Mouse (Mus musculus) cerebellum, adult 11-12 months (tissue): ENCODE measurements around the gene Rap1gap2.
A peak's percentile ranks its signal among the peaks of the same experiment; 100 is the strongest.

Source experiments
- DNase-seq: peaks from one replicate; pipeline ENCODE4 v3.0.0; 2022

Rap1gap2 gene

DNA sequence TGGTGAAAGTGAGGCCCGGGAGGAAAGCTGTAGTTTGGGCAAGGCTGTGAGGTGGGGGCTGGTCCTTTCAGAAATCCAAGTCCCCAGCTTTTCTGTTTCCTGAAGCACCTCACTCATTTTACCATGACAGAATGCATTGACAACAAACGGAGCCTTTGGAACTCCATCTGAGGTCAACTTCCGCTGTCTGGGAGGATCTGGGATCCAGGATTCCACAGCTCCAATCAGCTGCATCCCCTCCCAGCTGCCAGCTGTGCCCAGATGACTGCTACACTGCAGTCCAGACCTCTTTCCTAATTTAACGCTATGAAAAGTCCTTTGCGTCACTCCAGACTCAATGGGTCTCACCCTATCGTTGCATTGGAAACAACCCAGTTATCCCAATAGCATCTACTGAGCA lies 41.0 kb downstream of the Rap1gap2 start:
- no peak for DNase-seq

DNA sequence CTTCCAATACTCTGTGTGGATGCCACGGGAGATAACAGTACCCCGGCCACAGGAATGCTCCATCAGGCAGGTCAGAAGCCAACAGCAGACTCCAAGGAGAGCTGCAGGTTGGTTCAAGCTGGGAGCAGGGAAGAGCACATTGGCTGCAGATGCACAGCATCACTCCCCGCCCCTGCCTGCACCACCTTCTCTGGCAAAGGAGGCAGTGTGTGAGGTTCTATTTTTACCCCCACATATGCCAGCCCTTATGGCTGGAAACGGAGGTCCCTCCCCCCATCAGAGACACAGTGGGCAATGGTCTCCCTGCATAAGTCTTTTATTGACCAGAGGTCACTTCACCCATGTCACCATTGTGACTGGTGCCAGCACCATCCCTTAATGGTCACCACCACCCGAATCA lies 42.3 kb downstream of the Rap1gap2 start:
- peak; percentile 79 for DNase-seq

DNA sequence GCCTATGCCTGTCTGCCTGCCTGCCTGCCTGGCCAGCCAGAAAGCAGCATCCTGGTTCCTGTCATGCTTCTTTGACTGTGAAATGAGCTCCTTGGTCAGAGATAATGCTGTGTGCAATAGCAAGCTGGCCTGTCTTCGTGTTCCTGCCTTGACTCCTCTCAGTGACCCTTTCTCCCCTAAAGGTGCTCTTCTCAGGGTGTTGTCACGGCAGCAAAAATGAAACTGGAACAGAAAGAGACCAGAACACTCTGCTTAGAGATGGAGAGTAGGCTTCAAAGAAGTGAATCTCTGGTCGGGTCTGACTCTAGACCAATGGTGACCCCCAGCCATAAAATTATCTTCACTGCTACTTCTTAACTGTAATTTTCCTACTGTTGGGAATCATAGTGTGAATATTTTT lies 42.7 kb downstream of the Rap1gap2 start:
- no peak for DNase-seq

DNA sequence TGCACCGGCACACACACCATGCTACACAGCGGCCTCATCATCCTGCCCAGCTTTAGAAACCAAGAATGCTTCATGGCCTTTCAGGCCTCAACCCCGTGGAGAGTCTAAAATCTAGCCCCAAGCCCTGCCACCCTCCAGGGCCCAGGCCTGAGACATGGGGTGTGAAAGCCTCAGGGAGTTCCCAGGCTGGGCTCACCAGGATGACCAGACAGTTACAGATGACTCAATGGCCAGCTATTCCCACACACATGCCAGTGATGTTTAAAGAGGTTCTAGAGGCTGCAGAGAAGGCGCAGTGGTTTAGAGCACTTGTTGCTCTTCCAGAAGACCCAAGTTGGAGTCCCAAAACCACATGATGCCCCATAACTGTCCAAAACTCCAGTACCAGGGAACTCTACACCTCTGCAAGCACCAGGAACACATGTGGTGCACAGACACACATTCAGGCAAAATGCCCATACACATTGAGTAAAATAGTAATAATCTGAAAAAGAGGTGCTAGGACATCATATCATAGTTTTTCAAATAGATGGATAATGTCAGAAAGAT lies 44.3 kb downstream of the Rap1gap2 start:
- DNase-seq = no peak

DNA sequence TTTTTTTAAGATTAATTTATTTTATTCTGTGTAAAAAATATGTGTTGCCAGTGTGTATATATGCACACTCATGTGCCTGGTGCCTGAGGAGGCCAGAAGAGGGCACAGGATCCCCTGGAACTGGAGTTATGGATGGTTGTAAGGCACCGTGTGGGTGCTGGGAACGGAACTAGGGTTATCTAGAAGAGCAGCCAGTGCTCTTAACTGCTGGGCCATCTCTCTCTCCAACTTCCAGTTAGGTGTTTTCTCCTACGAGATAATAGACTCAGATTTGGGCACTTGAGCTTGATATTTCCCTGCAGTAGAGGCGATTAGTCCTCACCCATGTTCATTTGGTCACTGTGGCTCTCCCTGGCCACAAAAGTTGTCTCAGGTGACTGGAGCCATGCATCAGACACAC lies 49.3 kb downstream of the Rap1gap2 start:
- no peak for DNase-seq

DNA sequence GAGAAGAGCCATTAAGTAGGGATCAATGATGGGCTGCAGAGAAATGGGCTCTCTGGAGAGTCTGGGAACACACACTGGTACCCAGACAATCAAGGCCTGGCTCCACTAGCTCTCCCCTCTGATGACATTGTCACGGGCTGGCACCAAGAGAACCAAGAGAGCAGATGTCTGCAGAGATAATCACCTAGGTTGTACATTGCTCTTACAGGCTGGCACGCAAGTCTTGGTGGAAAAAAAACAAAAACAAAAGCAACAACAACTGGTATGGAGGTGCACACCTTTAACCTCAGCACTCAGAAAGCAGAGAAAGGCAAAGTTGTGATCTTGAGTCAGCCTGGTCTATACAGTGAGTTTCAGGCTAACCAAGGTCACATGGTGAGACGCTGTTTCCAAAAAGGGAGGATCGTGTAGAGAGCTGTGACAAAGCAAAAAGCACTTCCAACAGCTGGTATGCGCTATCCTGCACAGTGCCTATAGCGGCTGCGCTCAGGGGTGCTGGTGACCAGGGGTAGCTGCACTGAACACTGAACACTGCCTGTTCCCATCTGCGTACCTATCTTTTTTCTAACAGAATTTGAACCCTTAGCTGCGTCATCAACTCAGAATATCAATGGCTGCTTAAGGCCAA lies 50.0 kb downstream of the Rap1gap2 start:
- DNase-seq = no peak

DNA sequence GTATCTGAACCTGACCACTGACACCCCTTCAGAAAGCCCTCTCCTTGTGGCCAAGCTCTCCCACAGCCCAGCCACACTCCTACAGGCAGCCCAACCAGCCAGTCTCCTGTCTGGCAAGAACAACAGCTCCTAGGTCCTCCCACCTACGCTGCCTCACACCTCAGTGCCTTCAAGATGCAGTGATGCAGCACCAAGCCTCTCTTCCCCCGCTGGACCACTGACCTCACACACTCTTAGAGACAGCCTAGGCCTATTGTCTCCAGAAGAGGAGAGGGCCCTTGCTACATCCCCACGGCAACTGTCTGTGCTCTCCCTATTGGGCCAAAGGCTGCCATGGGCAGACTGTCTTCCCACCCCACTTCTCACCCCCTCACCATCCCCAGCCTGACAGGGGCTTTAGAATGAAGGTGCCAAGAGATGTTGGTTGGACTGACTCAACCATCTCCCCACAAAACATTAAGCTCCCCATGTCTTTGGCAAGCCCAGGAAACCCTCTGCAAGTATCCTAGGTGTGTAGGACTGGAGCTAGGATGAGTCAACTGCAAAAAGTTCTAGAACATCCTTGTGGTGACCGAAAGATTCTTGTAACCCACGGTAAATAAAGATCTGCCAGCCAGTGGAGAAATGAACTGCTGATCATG lies 50.8 kb downstream of the Rap1gap2 start:
- no peak for DNase-seq

DNA sequence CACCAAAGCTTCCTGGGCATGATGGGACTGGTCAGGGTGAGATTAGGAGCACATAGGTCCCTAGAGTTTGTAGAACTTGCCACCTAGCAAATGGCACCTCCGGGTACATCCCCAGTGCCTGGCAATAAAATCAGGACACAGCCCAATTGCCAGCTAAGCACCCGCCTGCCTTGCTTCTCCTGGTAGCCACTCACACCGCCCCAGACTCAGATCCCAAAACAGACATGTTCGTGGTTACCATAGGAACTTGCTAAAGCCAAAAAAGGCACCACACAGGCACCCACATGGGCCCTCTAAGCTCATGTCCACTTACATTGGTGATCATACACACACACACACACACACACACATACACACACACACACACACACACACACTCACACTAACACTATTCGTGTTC lies 51.8 kb downstream of the Rap1gap2 start:
- no peak for DNase-seq

DNA sequence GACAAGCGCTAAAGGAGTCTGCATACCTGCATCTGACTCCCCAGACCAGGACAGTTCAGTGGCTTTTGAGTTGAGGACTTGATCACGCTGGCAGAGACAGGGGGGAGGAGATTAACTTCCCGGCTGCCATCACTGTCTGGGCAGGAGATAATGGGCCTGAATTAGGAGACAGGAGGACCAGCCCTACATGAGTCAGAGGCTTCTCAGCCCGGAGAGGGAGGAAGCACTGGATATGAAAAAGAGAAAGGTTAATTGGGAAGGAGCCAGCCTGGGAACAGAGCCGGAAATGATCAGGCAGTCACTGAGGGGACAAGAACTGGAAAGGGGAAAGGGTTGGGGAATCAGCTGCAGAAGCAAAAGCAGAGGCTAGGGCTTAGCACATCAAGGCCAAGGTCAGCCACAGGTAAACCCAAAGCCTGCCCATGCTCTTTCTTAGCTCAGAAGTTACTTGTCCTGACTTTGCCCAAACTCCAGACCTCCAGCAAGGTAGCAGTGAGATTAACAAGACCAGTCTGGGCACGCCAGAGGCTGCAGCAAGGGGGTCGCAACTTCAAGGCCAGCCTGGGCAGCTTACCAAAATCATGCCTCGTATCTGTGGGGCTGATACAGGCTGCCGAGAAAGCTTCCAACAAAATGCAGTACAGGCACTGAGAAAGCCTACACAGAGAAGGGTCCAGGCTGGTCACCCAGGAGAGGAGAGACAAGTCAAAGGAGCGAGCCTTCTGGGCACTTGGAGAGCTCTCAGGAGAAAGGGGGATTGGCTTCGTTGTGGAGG lies 53.1 kb downstream of the Rap1gap2 start:
- DNase-seq = no peak

DNA sequence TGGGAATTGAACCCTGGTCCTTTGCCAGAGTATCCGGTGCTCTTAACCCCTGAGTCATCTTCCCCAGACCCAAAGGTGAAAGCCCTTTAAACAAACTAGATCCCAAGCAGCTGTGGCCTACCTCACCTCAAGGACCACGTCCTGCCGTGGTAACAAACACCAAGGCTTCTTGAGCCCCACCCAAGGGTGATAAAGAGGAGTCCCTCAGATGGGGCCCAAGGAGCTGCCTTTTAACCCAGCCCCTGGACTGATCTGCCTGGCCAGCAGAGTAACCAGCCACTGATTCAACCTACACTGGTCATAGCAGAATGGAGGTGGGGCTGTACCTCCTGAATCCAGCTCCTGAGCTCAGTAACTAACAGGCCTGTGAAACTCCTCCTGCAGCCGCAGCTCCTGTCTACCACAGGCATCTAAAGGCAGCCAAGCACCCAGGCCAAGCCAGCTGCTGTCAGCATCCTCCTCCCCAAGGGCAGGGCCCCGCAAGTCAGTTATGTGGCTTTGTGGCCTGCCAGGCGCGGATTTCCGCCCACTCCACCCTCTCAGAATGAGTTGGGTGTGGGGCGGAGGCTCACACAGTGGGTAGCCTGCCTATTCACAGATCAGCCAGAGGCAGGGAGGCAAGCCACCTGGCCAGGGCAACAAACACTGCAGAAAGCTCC lies 54.9 kb downstream of the Rap1gap2 start:
- DNase-seq = no peak

DNA sequence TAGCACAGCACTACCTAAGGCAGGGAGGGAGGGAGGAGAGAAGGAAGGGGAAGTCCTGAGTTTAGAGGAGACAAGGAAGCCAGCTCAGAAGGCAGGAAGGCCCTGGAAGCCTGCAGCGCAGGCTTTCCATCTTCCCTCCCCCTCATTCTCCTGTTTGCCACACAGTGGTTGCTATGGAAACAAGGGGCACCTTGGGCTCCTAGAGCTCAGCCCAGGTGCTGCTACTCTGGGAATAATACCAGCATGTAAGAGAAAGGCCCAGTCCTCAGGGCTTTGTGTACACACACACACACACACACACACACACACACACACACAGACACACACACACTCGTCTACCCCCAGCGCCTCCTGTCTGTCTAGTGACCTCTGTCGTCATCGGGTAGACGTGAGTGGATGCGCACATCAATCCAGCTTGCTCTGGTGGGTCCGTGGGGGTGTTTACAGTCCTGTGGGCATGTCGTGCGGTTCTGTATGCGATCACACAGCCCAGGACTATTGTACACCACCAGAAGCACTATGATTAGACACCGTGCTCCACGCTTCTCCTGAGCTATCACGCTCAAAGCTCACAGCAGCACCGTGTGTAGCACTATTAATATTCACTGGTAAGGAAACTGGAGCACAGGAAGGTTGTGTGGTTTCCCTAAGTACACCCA lies 55.9 kb downstream of the Rap1gap2 start:
- no peak for DNase-seq

DNA sequence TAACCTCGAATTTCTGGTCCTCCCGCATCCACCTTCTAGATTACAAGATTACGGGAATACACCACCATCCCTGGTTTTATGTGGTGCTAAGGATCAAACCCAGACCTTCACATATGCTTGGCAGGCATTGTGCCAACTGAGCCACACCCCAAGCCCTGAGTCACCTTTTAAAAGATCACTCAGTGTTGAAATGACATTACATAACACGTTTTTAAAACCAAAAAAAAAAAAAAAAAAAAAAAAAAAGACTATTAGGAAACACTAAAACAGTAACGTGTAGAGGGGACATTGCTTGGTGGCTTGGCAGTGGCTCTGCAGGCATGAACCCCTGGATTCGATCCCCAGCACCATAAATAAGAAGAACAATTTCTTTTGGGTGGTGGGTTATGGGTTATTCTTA lies 59.1 kb downstream of the Rap1gap2 start:
- DNase-seq = no peak

DNA sequence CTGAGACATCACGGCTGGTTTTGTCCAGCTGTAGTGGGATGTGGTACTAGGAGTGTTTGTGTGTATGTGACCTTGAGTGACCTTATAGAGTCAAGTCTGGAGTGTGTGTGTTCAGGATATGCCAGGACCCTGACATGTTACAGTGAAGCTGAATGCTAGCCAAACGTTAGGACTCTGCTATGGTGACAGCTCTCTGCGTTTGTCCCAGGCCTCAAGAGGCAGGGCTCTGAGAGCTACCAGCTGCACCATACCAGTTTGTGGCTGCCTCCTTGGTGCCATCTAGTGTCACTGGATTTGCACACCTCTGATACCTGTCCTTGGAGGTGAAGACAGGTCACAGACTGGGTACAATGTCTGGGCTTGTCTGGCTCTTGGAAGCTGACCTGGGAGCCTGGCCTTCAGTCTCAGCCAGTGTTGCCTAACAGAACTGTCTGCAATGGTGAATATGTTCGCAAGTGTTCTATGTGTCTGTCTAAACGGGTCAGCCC lies 60.1 kb downstream of the Rap1gap2 start:
- DNase-seq = no peak

DNA sequence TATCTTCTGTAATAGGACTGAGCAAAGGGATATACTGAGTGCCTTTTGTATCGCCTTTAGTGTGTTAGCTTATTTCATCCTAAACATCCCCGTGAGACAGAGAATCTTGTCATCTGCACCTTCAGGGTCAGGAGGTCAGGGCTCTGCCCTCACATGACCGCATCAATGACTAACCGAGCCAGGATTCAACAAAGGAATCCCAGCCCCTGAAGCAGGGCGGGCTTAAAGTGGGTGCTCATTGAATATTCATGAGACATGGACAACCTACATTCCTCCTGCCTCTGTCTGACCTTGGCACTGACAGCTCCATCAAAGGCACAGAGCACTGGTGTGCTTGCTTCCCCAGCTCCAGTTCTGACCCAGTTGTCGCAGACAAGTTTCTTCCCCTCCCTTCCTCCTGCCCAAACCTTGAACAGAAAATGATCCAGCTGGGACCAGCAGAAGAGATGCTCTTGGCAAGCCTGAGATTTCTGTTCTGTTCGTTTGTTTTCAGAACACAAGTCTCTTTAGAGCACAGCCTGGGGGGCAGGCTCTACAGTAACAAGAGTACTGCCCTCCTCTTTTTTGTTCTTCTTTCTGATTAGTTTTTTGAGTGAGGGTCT lies 61.8 kb downstream of the Rap1gap2 start:
- DNase-seq = no peak

DNA sequence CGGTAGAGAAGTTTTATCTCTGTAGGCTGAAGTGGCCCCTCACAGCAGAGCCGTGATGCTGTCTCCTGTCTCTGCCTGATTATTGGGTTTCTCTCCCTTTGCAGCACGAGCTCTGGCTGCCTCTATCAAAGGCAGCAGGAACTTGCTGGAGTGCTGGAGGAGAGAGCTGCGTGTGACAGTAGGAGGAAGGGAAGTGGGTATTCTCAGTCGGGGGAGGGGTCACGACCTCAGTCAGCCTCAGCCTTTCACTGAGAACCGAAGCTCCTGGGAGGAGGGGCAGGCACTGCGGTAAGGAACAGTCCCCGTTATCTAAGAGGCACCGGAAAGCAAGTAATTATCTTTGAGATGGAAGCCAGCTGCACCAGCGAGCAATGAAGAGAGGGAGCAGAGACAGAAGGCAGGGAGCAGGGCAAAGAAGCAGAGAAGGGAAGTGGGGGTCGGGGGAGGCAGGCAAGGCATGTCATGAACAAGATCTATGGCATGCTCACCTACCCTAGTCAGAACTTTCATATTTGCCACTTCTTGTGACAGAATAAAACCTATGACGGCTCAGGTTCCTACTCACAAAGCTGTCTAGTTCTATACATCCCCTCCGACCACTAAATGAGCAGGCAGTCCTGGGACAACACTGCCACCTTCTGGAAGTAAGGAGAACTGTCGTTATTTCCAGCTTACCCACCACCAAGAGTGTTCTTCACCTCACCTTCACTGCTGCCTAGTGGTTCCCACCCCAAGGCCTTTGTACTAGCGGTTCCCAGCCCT lies 63.6 kb downstream of the Rap1gap2 start:
- DNase-seq = no peak

DNA sequence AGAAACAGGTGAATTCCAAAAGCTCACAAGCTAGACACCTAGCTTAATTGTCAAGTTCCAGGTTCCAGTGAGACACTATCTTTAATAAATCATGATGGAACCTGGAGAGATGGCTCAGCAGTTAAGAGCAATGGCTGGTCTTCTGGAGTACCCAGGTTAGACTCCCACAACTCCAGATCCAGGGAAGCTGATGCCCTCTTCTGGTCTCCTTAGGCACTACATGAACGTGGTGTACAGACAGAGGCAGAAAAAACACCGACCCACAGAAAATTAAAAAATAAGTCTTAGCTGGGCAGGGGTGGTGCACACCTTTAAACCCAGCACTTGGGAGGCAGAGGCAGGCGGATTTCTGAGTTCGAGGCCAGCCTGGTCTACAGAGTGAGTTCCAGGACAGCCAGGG lies 64.5 kb downstream of the Rap1gap2 start:
- DNase-seq = peak; percentile 51

DNA sequence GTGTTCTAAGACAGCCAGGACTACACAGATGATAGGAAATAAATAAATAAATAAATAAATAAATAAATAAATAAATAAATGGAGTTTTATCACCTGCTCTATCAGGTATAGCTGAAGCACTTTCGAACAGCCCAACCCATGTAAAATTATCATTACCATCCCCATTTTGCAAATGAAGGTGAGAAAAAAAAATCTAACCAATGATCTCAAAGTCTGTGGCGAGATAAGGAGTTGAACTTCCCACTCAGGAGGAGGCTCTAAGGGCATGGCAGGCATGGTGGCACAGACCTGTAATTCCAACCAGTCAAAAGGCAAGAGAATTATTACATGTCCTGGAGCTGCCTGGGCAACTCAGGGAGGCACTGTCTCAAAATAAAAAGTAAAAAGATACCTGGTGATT lies 65.2 kb downstream of the Rap1gap2 start:
- no peak for DNase-seq

DNA sequence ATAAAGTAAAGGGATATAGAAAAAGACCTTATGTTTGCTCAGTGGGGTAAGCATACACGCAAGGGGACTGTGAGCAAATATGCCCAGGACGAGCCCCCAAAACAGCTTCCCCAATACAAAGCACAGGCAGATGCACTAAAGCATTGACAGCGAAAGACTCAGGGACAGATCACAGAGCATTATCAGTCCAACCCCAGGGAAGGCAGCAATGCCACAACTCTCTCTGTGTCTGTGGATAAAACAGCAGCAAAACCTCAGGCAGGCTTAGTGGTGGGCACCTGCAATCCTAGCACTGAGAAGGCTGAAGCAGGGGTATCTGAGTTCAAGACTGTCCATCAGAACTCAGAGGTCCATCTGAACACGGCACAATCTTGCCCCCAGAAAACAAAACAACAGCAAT lies 73.4 kb downstream of the Rap1gap2 start:
- DNase-seq = no peak

DNA sequence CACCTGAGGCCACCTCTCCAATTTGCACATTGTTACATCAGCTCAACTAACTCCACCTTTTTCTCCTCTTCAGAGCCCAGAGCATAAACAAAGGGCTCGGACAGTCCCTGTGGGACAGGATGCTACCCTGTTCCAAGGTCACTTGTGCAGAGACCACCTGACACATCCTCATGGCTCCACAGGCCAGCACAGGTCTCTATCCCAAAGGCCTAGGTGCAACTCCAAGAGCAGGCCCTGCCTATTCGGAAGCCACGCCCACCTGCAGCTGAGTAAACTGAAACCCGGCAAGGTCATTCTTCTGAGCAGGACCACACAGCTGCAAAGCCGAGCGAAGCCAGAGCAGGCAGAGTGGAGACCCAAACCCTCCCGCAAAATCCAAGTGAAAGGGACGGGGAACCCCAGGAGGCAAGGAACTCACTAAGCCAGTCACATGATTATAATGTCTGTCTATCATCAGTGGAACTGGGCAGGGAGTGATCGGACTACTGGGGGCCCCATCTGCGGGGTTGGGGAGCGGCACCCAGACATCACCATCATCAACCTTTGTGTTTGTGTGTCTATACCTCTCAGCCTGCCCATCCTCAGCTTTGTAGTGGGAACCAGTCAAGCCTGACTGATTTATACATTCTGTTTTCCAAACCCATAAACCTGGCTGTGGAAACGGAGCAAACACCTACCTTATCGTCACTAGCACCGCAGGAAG lies 74.4 kb downstream of the Rap1gap2 start:
- no peak for DNase-seq

DNA sequence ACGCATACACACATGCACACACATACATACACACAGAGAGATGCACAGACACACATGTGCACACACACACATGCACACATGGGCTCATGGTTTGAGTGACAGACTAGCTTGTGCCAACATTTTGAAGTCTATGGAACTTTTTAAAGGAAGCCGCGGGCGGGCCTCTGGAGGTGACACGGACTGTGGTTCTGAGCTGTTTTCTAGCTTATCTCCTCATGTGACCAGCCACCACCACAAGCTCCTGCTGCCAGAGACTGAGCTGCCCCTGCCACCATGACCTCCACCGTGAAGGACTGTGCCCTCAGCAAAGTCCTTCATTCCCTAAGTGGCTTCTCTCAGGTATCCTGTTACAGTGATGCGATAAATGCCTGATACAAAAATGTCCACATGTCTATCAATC lies 76.3 kb downstream of the Rap1gap2 start:
- DNase-seq = no peak

DNA sequence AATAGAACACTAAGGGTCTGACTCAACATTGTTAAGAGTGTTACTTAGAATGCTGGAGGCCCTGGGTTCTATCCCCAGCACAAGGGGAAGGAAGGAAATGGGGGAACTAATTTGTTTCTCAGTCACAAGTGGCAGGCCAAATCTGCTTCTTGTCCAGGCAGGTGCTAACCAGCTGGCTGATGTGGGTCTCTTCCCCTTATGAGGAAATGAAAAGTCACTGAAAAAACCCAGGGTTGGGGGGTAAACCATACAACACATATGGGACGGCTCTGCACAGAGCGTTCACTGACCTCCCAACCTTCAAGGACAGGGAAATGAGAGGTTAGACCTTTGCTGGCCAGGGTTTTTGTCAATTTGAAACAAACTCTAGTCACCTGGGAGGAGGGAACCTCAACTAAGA lies 77.7 kb downstream of the Rap1gap2 start:
- DNase-seq = no peak
